Mouse (Mus musculus): ENCODE measurements around the gene Eid2. TPM values are rescaled to one million over a fixed set of nuclear protein-coding genes. Genes with fewer than 3 reads are reported as not detected.
"Not testable (repeated sequence)": the region's sequence is repeated elsewhere in the genome, so short reads cannot be mapped to it uniquely, and the experiment has no call there.

The Eid2 gene
- total RNA-seq (2021), result 10 to 100 TPM; 63.8 to 73.4 TPM
- long read RNA-seq, experiment 1, transcript Eid2-201 (1 exons, 1,392 nt), result major isoform, 127 of 127 reads
- long read RNA-seq, experiment 1, partial matches to known transcripts, result 0 of 127 reads
- long read RNA-seq, experiment 1, other reads (novel, unspliced or antisense), result 0 of 127 reads
- long read RNA-seq, experiment 2, transcript Eid2-201 (1 exons, 1,392 nt), result major isoform, 88 of 89 reads
- long read RNA-seq, experiment 2, partial matches to known transcripts, result 0 of 89 reads
- long read RNA-seq, experiment 2, other reads (novel, unspliced or antisense), result 1 of 89 reads

- DNase-seq (ENCODE audit: low spot score in 2 of 2), result peak; percentile 92 to 94
- intact Hi-C loops (cut with DNase I), result loop anchor here (10.0 kb wide), 1 partner anchor 53 kb away; no protein-coding TSS in a partner anchor
These were observed at the start of gene Eid2 for GRCm38 (mm10) chr7:28267129-28268041. Gene Eid2, plus strand, starts transcription at chr7:28267881.

GRCm38 (mm10) chr7:28218951-28219740 lies 48.5 kb upstream of the Eid2 start:
- peak; percentile 71 to 79 for DNase-seq (ENCODE audit: low spot score in 2 of 2)
- intact Hi-C loops (cut with DNase I), result loop anchor here (5.0 to 10.0 kb wide), 2 partner anchors 46 to 57 kb away; partner anchors contain the start of gene Eid2

GRCm38 (mm10) chr7:28226836-28227235 lies 40.8 kb upstream of the Eid2 start:
- intact Hi-C loops (cut with DNase I), result not testable (repeated sequence)

GRCm38 (mm10) chr7:28227421-28227820 lies 40.3 kb upstream of the Eid2 start:
- intact Hi-C loops (cut with DNase I); DNase-seq (ENCODE audit: low spot score in 2 of 2): not testable (repeated sequence)

More at GRCm38 (mm10) chr7:28226836-28227235, 40.8 kb upstream of the Eid2 start:
- not testable (repeated sequence) for DNase-seq (ENCODE audit: low spot score in 2 of 2)

GRCm38 (mm10) chr7:28243943-28244342 lies 23.7 kb upstream of the Eid2 start:
- DNase-seq (ENCODE audit: low spot score in 2 of 2); intact Hi-C loops (cut with DNase I): not testable (repeated sequence)

GRCm38 (mm10) chr7:28248957-28249356 lies 18.7 kb upstream of the Eid2 start:
- intact Hi-C loops (cut with DNase I), result no loop called here
- DNase-seq (ENCODE audit: low spot score in 2 of 2), result no peak

GRCm38 (mm10) chr7:28251976-28252375 lies 15.7 kb upstream of the Eid2 start:
- intact Hi-C loops (cut with DNase I), result no loop called here
- DNase-seq (ENCODE audit: low spot score in 2 of 2), result no peak

- no peak for DNase-seq (ENCODE audit: low spot score in 2 of 2)
- intact Hi-C loops (cut with DNase I), result no loop called here
These were observed 13.1 kb upstream of the Eid2 start for GRCm38 (mm10) chr7:28254591-28254990.

GRCm38 (mm10) chr7:28255476-28255875 lies 12.2 kb upstream of the Eid2 start:
- intact Hi-C loops (cut with DNase I), result no loop called here

GRCm38 (mm10) chr7:28262861-28263260 lies 4.8 kb upstream of the Eid2 start:
- intact Hi-C loops (cut with DNase I), result loop anchor here (10.0 kb wide), 1 partner anchor 48 kb away; no protein-coding TSS in a partner anchor
- DNase-seq (ENCODE audit: low spot score in 2 of 2), result no peak

More at GRCm38 (mm10) chr7:28255476-28255875, 12.2 kb upstream of the Eid2 start:
- DNase-seq (ENCODE audit: low spot score in 2 of 2), result no peak

- intact Hi-C loops (cut with DNase I), result loop anchor here (10.0 kb wide), 1 partner anchor 49 kb away; no protein-coding TSS in a partner anchor
- peak in 1 of 2 experiments; percentile 40 for DNase-seq (ENCODE audit: low spot score in 2 of 2)
These were observed 3.9 kb upstream of the Eid2 start for GRCm38 (mm10) chr7:28263786-28264185.

GRCm38 (mm10) chr7:28265391-28265790 lies 2.3 kb upstream of the Eid2 start:
- intact Hi-C loops (cut with DNase I), result loop anchor here (10.0 kb wide), 1 partner anchor 51 kb away; no protein-coding TSS in a partner anchor
- no peak for DNase-seq (ENCODE audit: low spot score in 2 of 2)

GRCm38 (mm10) chr7:28268042-28268531 lies 406 bp downstream of the Eid2 start:
- intact Hi-C loops (cut with DNase I), result loop anchor here (10.0 kb wide), 1 partner anchor 53 kb away; no protein-coding TSS in a partner anchor
- peak; percentile 51 to 53 for DNase-seq (ENCODE audit: low spot score in 2 of 2)

GRCm38 (mm10) chr7:28268576-28268975 lies 895 bp downstream of the Eid2 start:
- intact Hi-C loops (cut with DNase I), result loop anchor here (10.0 kb wide), 1 partner anchor 54 kb away; no protein-coding TSS in a partner anchor
- no peak for DNase-seq (ENCODE audit: low spot score in 2 of 2)

GRCm38 (mm10) chr7:28269355-28269754 lies 1.7 kb downstream of the Eid2 start:
- DNase-seq (ENCODE audit: low spot score in 2 of 2), result no peak
- intact Hi-C loops (cut with DNase I), result loop anchor here (10.0 kb wide), 1 partner anchor 55 kb away; no protein-coding TSS in a partner anchor

GRCm38 (mm10) chr7:28271761-28272160 lies 4.1 kb downstream of the Eid2 start:
- intact Hi-C loops (cut with DNase I), result no loop called here
- no peak for DNase-seq (ENCODE audit: low spot score in 2 of 2)

GRCm38 (mm10) chr7:28277237-28277614 lies 9.5 kb downstream of the Eid2 start:
- intact Hi-C loops (cut with DNase I), result loop anchor here (5.0 kb wide), 1 partner anchor 60 kb away; the partner anchor contains the start of gene Supt5
- no peak for DNase-seq (ENCODE audit: low spot score in 2 of 2)

GRCm38 (mm10) chr7:28277615-28278278 lies 10.1 kb downstream of the Eid2 start, which contains the start of gene Eid2b:
Gene Eid2b, plus strand, starts transcription at chr7:28277739.
- intact Hi-C loops (cut with DNase I), result loop anchor here (5.0 kb wide), 1 partner anchor 60 kb away; the partner anchor contains the start of gene Supt5
- peak; percentile 95 to 98 for DNase-seq (ENCODE audit: low spot score in 2 of 2)
